Mouse (Mus musculus) limb, embryonic 14.5 days (tissue): ENCODE data around the gene Fbln1. TPM values are rescaled to one million over a fixed set of nuclear protein-coding genes. Genes with fewer than 3 reads are reported as not detected.
A peak's percentile ranks its signal among the peaks of the same experiment; 100 is the strongest.

Source experiments
- ATAC-seq: fragments of 200-750 bp; cut with Nextera tagmentation; 2 replicates; pipeline ENCODE4 v1.8.0; 2017; ENCODE audit warnings: low read depth, moderate number of reproducible peaks, moderate TSS enrichment; ENCODE audit not compliant: low FRiP score
- DNase-seq: peaks from one replicate; pipeline ENCODE4 v3.0.0-alpha.2; 2015; ENCODE audit warnings: low spot score
- H3K27ac ChIP-seq: fragments of 300-500 bp; sonication (generic); replicated peaks from 2 replicates; pipeline ENCODE4 v1.5.1; 2014; ENCODE audit warnings: low read depth, mild to moderate bottlenecking, low read length, moderate library complexity, mixed read lengths
- H3K27me3 ChIP-seq: fragments of 300-500 bp; sonication (generic); 2 replicates; pipeline ENCODE4 v1.6.1; 2014; ENCODE audit warnings: low read length, mixed read lengths; ENCODE audit not compliant: control insufficient read depth, insufficient read depth
- H3K36me3 ChIP-seq: fragments of 300-500 bp; sonication (generic); 2 replicates; pipeline ENCODE4 v1.6.1; 2014; ENCODE audit warnings: mild to moderate bottlenecking, low read length, moderate library complexity, mixed read lengths; ENCODE audit not compliant: control insufficient read depth, insufficient read depth
- H3K4me1 ChIP-seq: fragments of 300-500 bp; sonication (generic); 2 replicates; pipeline ENCODE4 v1.6.1; 2014; ENCODE audit warnings: antibody characterized with exemption, low read length, mixed read lengths; ENCODE audit not compliant: control insufficient read depth, insufficient read depth
- H3K4me2 ChIP-seq: fragments of 300-500 bp; sonication (generic); replicated peaks from 2 replicates; pipeline ENCODE4 v1.6.1; 2014; ENCODE audit warnings: low read depth, mild to moderate bottlenecking, low read length, moderate library complexity; ENCODE audit not compliant: severe bottlenecking
- H3K4me3 ChIP-seq: fragments of 300-500 bp; sonication (generic); replicated peaks from 2 replicates; pipeline ENCODE4 v1.5.1; 2014; ENCODE audit warnings: low read length
- H3K9ac ChIP-seq: fragments of 300-500 bp; sonication (generic); 2 replicates; pipeline ENCODE4 v1.6.1; 2014; ENCODE audit warnings: mild to moderate bottlenecking, low read depth, low read length, moderate library complexity; ENCODE audit not compliant: severe bottlenecking
- H3K9me3 ChIP-seq: fragments of 300-500 bp; sonication (generic); 2 replicates; pipeline ENCODE4 v1.6.1; 2016; ENCODE audit warnings: low read length; ENCODE audit not compliant: control insufficient read depth
- POLR2A ChIP-seq: fragments of 200-500 bp; IDR thresholded peaks from 2 replicates; pipeline ENCODE4 v1.8.0; 2012; ENCODE audit warnings: inconsistent platforms, mild to moderate bottlenecking, moderate library complexity, borderline replicate concordance; ENCODE audit not compliant: insufficient read depth, insufficient read length; ENCODE audit errors: extremely low read depth
- WGBS: fragments of 180-500 bp; shearing (Covaris S2); extraction: QIAGEN DNeasy Blood & Tissue Kit; methylation state at CpG from one replicate; pipeline ENCODE4 v1.1.7; 2014; 5-methylcytosine and 5-hydroxymethylcytosine counted together
- polyA plus RNA-seq, 2 experiments: library from polyadenylated mRNA; depleted of rRNA in 1 of 2; stranded (reverse) in 1 of 2; unstranded in 1 of 2; fragments of >200 nt; fragmentation: Nextera tagmentation in 1 of 2; extraction: Ambion mirVana in 1 of 2; gene quantifications; 2 replicates each; pipeline versions ENCODE4 v1.2.1 to v1.2.3; 2012 to 2014

Gene Fbln1
- polyA plus RNA-seq, 2 experiments: 255 to 265 TPM

GRCm38 (mm10) chr15:85166433-85166933 is 39.3 kb upstream of the Fbln1 start:
- 8% methylated on average over 11 of the region's 11 CpGs for WGBS
- H3K9me3 ChIP-seq: no peaks in the 10 kb centered on the region
- peak overlapping the region; percentile 32; the same call in 1 of the 2 replicates for H3K9ac ChIP-seq
- H3K4me2 ChIP-seq: peak overlapping the region; percentile 24; the same call in 1 of the 2 replicates
- TF ChIP-seq POLR2A: no peak
- H3K27me3 ChIP-seq: no peaks in the 10 kb centered on the region
- H3K36me3 ChIP-seq: no peaks in the 10 kb centered on the region
- DNase-seq (no peak), ATAC-seq (peak; percentile 42)
- H3K4me1 ChIP-seq: peaks cover 38% of the 10 kb centered on the region
- H3K27ac ChIP-seq: peak overlapping the region; percentile 80
- no peak overlapping the region for H3K4me3 ChIP-seq

- TF ChIP-seq POLR2A: no peak
- Histone ChIP-seq H3K9ac (no peak overlapping the region; the same call in 1 of the 2 replicates), H3K4me3 (no peak overlapping the region), H3K27me3 (no peaks in the 10 kb centered on the region), H3K4me2 (peak overlapping the region; percentile 24; the same call in 1 of the 2 replicates), H3K4me1 (peaks cover 38% of the 10 kb centered on the region), H3K36me3 (no peaks in the 10 kb centered on the region), H3K9me3 (no peaks in the 10 kb centered on the region), H3K27ac (peak overlapping the region; percentile 80)
- DNase-seq (no peak), ATAC-seq (no peak)
- 21% methylated on average over 12 of the region's 12 CpGs for WGBS
Measured at GRCm38 (mm10) chr15:85167086-85167679, 38.6 kb upstream of the Fbln1 start.

GRCm38 (mm10) chr15:85172054-85172453 is 33.7 kb upstream of the Fbln1 start:
- H3K4me2 ChIP-seq: no peak overlapping the region
- H3K9ac ChIP-seq: no peak overlapping the region
- H3K4me1 ChIP-seq: peaks cover 5% of the 10 kb centered on the region
- DNase-seq (peak; percentile 58), ATAC-seq (no peak)
- no peaks in the 10 kb centered on the region for H3K36me3 ChIP-seq
- no peak overlapping the region for H3K27ac ChIP-seq
- 28% methylated on average over 2 of the region's 2 CpGs for WGBS
- H3K27me3 ChIP-seq: no peaks in the 10 kb centered on the region
- no peak overlapping the region for H3K4me3 ChIP-seq
- no peaks in the 10 kb centered on the region for H3K9me3 ChIP-seq
- TF ChIP-seq POLR2A: no peak

GRCm38 (mm10) chr15:85173425-85173824 is 32.3 kb upstream of the Fbln1 start:
- DNase-seq: no peak
- no peak for ATAC-seq

GRCm38 (mm10) chr15:85174060-85174459 is 31.7 kb upstream of the Fbln1 start:
- no peak overlapping the region for H3K4me3 ChIP-seq
- ATAC-seq (peak; percentile 79; the same call in 1 of the 2 replicates), DNase-seq (no peak)
- no peak overlapping the region for H3K4me2 ChIP-seq
- H3K9me3 ChIP-seq: no peaks in the 10 kb centered on the region
- 68% methylated on average over 10 of the region's 10 CpGs for WGBS
- peaks cover 7% of the 10 kb centered on the region for H3K4me1 ChIP-seq
- no peak overlapping the region for H3K9ac ChIP-seq
- no peak for TF ChIP-seq POLR2A
- H3K27me3 ChIP-seq: no peaks in the 10 kb centered on the region
- no peaks in the 10 kb centered on the region for H3K36me3 ChIP-seq
- no peak overlapping the region; the same call in 1 of the 2 replicates for H3K27ac ChIP-seq

More at GRCm38 (mm10) chr15:85173425-85173824, 32.3 kb upstream of the Fbln1 start:
- H3K4me3 ChIP-seq: no peak overlapping the region
- H3K27ac ChIP-seq: no peak overlapping the region
- 49% methylated on average over 8 of the region's 8 CpGs for whole genome bisulfite sequencing
- no peak overlapping the region for H3K4me2 ChIP-seq
- H3K9ac ChIP-seq: no peak overlapping the region
- no peaks in the 10 kb centered on the region for H3K36me3 ChIP-seq
- H3K27me3 ChIP-seq: no peaks in the 10 kb centered on the region
- no peak for TF ChIP-seq POLR2A
- no peaks in the 10 kb centered on the region for H3K9me3 ChIP-seq
- H3K4me1 ChIP-seq: 0 out of 2 replicates have a peak, but pooled peaks cover under 1% of the 10 kb centered on the region
